Mouse (Mus musculus): ENCODE results near the gene Urod.

DNA sequence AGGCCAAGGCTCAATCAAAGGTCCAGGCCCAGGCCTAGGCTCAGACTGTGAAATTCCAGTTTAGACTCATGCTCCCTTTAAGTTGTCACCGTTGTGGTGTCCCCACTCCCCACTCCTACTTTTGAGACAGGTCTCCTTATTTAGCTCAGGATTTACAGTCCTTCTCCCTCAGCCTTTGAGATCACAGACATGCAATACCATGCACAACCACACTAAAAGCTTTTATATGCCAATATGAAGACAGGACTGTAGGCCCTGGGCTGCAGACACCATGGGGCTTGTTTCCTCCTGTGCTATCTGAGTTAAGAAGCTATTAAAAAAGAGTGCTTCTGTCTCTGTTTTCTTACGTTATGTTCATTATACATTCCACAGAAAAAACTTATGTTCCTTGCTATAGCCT, 23.5 kb upstream of the Urod start:
- TF ChIP-seq CTCF (IDR thresholded peaks at IDR 0.05), result 0 out of 2 replicates have a peak, but pooled peaks have one; percentile 7
- no peak for TF ChIP-seq POLR2A (IDR thresholded peaks at IDR 0.05; ENCODE audit: insufficient read depth, low read depth, low read length)
- no peak for TF ChIP-seq EP300 (IDR thresholded peaks at IDR 0.05; ENCODE audit: insufficient read depth, low read depth, low read length)
